Mouse (Mus musculus) ES-CJ7 (cell line): ENCODE measurements at regions not wholly inside any gene's neighbourhood (a gene's known extent, or its start where the extent isn't known, plus 50 kb on each side); places are given as distances from the start of the nearest gene placed in this dataset.

ENCODE experiments used
- DNase-seq: peaks from one replicate; pipeline ENCODE4 v3.0.0; 2011; ENCODE audit warnings: low read depth, low spot score

DNA sequence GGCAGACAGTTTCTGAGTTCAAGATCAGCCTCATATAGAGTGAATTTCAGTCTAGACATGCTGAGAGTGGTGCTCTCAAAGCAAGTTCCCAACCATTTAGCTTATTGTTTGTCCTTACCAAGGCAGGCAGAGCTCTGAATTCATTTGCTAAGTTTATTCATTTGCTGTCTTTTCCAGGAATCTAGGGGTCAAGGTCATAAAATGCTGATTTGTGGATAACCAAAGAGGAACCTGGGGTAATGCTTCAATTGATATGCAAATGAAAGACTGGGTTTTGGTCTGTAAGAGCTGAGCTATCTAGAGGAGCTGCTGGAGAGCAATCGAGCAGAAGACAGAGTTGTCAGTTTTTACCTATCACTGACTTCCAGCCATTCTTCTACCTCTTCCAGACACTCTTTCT is 832.8 kb downstream of the Ryr2 start:
- peak; percentile 75 for DNase-seq

DNA sequence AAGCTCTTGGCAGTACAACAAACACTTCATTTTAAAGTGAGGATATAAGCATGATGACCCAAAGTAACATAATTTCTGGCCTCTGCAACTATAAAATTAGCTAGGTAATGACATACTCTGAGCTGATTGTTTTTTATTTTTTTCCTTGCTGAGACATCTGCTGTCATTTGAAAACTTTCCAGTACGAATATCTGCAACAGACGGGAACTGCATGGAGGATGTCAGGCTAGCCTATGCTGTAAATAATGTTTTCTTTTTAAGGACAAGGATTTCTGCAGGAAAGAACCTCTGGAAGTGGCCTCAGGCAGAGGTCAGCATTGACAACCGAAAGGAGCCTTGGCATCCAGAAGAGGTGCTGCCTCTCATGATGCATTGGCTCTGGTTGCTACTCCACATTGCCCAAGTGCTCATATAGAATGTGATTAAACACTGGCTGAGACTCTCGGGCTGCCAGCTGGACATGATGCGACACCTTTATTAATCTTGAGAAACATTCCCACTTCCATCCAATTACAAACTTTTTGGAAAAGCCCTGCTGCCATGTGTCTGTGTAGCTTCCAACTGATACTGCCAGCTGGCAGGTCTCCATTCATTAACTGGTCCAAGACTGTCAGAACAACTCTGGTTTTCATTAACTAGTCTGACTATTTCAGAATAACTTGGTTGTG is 837.9 kb downstream of the Ryr2 start:
- DNase-seq, result no peak

DNA sequence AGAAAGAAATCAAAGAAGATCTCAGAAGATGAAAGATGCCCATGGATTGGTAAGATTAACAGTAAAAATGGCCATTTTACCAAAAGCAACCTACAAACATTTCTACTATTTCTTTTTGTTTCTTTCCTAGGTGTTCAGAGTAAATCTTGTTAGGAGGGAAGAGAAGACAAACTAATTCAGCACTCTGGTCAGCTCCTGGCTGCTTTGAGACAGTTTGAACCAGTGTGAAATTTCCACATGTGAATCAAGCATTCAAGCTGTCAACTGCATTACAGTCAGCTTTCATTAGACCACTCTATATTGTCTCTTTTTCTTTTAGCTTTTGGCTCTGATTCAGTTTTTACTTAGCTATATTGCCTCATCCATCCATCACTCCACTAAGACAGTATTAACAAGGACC is 859.2 kb downstream of the Ryr2 start:
- DNase-seq, result peak; percentile 44

DNA sequence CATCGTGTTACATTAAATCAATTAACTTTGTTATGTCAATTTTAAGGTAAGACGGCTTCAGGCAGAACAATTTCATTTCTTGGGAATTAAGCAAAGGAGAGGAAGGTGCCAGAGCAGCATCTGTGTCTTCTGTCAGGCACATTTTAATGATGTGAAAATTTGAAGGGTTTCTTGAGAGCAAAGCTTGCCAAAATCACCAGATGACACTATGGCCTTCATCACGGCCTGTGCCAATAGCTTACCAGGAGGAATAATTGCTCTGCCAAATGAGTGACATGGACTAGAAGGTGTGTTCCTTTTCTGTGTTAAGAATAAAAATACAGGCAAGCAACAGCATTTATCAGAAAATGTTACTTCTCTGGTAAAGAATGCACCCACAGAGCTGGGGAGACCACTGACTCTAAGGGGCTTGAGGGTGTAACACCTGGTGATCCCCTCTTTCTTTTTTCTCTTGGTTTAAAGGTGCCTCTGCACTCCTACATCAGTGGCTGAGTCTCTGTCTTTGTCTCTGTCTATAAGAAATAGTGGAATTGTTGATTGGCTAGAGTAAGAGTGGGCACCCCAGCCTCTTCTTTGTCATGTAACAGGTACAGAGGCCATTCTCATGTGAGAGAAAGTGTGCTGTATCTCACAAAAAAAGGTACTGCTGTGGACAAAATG is 856.2 kb upstream of the Chrm3 start:
- DNase-seq, result no peak

DNA sequence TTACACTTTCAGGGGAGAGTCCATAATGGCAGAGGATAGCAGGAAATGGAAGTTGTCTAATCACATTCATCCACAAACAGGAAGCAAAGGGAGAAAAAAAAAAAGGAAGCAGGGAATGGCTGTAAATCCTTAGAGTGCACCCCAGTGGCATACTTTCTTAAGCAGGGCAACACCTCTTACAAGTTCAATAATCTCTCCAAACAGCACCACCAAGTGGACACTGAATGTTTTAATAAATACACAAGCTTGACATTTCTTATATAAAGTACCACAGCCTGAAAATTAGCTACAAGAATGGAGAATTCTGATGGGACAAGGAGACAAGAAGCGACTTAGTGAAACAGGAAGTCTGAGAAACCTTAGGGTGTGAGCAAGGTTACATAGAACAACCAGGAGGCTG is 849.5 kb upstream of the Chrm3 start:
- DNase-seq, result peak; percentile 72

DNA sequence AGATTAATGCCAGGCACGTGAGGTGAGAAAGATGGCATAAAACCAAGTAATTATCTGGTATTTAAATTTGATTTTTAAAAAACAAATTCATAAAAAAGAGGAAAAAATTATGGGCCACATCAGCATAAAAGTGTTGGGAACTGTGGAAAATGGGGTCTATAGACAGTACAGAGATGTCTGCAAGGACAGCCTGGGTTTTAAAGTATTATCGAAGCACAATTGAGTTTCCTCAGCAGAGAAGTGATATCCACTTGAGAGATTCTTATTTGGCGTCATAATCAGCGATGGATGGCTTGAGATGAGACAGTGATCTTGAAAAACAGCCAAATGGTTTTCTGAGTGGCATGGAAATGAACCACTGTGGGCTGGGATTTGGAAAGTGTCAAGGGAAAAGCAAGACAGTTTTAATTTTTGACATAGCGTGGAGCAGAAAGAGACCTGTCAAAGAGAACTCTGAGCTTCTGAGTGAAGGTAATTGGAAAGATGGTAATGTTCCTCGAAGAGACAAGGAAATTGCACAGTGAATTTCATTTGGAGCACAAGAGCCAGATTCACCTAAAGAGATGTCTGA is 844.7 kb upstream of the Chrm3 start:
- DNase-seq, result no peak

DNA sequence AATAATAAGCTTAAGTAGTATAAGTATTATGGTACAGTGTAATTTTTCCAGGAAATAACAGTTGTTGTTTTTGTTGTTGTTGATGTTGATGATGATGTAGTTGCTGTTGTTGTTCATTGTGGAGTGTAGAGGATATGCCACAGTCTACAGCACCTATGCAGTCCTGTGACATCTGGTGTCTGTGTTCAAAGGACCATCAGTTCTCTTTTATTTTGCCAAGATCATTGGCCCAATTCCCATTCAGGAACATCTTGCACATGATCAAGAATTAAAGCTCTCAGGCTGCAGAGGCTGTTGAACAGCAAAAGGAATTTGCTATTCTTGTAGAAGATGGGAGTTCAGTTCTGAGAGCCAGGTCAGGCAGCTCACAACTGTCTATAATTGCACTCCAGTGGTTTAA is 841.3 kb upstream of the Chrm3 start:
- DNase-seq, result no peak

DNA sequence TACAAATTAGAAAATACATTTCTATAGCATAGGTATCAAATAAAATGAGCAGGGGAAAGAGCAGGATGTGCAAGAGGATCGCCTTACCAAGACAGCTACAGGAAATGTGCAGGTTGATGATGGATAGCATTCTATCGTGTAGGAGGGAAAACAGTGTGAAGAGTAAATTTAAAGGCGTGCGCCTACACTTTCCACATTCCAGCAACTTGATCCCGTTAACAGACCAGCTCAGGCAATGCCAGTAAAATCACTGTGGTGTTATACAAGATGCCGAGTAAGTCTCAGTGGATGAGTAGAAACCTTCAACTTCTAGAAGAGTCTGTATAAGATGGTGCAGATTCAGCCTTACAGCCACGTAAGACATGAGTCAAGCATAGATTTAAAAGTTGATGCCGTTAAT is 831.8 kb upstream of the Chrm3 start:
- no peak for DNase-seq

DNA sequence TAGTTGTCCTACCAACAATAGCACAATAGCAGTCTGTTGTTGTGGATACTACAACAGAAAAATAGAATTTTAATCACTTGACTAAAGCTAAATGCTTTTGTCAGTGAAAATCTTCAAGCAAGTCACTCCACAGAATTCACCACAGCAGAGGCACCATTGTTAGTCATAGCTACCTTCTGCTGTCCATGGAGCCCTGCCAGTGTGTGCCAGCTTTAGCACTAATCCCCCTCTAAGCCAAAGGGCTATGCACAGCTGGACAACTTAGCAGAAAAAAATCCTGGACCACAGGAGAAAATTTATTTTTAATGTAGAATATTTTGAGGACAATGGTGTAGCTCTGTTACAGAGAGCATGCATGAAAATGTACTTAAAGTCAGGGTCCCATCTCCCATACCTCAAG is 820.5 kb upstream of the Chrm3 start:
- no peak for DNase-seq

DNA sequence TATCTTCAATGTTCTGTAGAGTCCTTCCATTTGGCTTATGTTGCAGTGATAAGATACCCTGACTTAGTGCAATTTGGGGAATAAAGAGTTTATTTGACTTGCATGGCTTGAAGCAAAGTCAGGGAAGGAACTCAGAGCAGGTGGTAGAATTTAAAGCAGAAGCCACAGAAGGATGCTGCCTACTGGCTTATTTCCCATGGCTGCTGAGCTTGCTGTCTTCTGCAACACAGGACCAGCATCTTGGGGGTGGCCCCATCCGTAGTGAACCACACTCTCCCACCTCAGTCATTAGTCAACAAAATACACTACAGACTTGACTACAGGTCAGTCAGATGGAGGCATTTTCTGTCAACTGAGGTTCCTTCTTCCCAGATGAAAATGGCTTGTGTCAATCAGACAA is 819.7 kb upstream of the Chrm3 start:
- DNase-seq, result no peak

DNA sequence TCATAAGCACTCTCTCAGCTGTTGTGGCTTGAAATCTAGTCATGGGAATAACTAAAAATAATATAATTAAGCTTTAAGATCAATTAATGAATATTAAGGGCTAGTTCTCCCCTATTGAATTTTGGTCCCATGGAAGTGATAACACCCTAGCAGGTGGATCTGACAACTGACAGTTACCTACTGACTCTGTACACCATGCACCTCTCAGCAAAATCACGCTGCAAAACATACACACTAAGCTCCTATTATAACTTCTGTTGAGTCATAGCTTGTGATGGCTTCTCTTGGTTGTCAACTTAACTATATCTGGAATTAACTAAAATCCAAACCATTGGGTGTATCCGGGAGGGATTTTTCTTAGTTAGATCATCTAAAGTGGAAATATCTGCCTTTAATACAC is 817.9 kb upstream of the Chrm3 start:
- DNase-seq, result no peak

DNA sequence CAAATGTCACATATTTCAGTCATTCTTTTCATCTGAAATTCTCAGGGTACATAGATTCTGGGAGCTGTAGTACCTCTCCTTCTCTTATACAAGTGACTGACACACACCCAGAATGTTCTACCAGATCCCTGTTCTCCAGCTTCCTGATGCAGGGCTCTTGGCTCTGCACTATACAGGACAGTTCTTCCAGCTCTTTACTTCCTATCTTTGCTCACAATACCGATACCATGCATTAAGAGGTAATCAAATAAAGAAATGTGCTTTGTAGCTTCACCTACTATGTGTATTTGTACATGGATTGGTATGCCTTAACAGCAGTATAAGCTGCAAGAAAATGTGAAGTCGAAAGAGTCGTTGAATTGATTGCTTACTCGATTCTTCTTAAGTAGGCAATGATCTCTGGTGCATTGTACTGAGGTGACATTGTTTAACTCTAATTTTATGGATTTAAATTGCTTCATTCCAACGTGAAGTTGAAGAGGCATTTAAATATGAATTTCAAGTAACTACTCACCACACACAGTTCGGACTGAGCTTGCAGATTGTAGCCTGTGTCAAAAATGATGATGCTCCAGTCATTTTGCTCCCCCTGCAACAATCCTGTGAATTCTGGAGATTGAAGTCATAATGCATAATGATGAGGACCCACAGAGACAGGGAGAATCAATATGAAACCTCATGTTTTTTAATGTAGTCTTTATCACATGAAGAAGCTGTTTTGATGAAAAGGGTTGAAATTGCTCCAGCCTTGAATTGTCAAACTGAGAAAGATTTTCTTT is 817.2 kb upstream of the Chrm3 start:
- no peak for DNase-seq

DNA sequence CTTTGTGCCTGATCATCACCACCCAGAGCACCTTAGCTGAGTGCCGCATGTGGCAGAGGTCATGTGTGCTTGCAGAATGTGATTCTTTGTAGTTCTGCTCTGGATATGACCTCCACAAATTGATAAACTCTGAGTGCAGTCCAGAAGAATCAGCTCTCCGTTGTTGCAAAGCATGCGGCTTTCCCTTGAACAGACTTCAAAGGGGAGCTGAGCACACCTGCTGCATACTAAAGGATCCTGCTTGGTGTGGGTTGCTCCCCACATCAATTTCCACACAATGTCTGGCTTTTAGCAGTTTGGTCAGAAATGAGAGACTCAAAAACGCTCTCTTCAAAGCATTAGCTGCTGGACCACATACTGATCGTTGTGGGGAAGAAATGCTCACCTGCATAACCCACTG is 806.5 kb upstream of the Chrm3 start:
- DNase-seq, result no peak

DNA sequence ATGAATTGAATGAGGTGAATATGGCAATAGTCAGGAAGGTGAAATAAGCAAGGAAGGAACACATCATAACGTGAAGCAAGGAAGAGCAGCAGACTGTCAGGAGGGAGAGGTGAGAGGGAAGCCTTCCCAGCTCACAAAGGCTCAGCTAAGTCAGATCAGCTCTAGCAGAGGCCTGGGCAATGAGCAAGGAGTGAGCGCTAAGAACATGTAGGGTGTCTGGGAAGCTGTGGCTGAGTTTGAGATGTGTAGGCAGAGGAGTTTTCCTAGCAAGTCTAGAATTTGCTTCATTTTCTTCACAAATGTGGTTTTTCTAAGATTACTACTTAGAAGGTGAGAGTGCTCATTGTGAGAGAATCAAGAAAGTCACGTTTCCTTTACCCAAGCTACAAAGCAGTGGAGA is 803.5 kb upstream of the Chrm3 start:
- no peak for DNase-seq

DNA sequence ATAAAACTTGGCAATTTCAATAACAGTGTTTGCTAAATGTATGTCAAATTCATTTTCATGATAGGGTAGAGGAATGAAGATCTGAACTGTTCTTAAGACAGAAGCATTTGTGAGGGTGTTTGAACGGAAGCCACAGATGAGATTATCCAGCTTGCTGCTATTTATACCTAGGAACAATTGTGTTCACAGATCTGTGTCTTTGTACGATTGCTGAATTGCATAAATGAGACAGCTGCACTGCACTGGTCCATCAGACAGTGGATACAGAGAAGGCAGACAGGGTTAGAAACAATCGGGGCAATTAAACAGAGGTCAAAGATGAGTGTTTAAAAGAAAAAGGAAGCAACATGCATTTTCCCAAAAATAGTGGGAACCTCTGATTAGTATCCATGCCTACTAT is 786.6 kb upstream of the Chrm3 start:
- DNase-seq, result no peak

DNA sequence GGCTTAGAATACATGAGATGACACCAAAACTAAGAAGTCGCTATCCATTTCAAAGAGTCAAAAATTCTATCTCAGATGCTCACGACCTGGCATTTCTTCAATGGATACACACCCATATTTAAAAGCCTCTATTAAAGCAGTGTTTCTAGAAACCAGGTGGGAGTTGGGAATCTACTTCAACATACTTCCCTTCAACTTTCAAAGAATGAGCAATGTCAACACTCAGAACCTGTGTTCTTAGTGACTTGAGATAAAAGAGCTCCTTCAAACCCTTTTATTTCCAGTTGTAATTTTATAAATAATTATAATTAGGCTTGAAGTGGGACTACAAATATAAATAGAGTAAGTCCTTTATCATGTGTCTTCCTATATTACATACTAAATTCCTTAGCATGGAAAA is 747.0 kb upstream of the Chrm3 start:
- no peak for DNase-seq

DNA sequence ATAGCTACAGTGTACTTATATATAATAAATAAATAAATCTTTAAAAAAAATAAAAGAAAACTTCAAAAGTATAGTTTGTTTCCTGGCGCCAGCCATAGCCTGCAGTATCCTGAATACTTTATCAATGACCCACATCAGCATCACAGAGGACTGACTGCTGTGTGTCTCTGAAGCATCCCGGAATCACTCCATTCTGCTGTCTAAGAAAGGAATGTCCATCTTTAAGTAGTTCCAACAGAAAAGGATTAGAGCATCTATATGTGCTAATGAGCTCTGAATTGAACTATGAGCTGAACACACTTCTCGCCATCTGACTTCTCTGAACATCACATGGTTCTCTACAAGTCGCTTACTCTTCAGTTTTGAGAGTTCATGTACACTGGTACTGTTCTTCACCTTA is 745.8 kb upstream of the Chrm3 start:
- peak; percentile 17 for DNase-seq

DNA sequence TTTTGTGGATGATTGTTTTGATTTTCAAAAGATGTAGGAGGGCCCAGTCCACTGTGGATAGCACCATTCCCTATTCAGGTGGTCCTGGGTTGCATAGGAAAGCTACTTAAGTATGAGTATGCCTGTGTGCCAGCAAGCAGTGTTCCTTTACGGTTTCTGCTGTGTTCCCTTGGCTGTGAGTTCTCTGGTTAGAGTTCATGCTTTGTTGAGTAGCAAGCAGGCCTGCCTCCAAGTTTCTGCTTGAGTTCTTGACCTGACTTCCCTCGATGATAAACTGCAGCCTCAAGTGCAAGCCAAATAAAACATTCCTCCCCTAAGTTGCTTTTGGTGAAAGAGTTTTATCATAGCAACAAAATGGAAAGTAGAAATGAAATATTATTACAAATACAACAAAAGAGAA is 744.9 kb upstream of the Chrm3 start:
- DNase-seq, result no peak

DNA sequence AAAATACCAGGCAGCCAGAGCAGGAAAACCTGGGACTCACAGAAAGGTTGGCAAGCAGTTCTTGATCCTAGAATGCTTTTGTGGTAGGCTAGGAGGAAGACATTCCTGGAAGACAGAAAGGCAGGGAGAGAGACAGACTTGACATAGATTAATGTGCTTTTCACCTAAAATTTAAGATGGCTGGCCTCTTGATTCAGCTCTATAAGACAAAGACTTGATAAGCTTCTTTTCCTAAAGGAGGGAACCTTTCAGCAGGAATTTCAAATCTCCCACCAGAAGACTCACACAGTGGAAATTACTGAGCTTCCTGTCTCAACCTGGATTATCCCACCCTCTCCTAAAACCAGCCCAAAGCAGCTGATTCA is 738.9 kb upstream of the Chrm3 start:
- peak; percentile 24 for DNase-seq

DNA sequence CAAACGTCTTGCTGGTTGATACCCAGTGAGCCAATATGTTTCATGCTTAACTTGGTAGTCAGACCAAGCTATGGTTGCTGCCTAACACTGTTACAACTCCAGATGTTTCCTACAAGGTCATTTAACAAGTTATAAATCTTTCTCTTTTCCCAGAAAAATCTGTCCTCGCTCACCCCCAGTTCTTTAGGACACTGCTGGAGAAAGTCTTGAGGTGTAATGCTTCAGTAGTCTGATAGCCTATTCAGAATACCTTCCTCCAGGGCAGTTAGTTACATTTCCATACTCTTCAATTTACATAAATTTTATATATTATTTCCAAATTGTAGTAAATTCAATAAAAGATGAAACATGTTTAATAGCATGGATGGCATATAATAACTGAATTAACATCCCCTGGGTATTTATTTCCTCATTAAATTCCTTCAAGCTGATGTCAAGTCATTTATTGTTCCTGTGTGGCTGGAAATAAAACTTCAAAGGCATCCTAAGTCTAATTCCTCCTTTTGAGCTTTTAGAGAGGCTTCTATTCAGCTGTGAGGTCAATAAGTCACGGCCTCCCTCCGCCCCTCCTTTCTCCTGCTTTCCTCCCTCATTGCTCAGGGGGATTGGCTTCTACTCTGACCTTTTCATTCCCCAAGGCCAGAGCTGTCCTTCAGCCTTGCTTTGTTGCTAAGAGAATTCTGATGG is 738.4 kb upstream of the Chrm3 start:
- peak; percentile 92 for DNase-seq

DNA sequence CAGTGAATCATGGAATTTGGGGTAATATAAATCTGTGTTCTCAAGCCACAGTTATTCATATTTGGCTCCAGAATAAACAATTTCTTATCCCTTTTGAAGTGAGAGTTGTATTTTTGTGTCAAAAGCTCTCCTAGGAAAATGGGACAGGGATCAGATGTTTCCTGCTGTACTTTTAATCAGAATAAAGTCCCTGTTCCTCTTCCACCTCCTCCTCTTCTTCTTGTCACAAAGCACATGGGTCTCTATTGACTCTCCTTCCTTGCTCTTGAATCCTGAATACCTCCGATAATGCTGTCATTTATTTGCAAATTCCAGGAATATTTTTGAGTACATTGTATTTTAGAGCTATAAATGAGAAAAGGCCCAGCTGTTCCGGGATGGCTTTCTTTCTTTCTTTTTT is 732.3 kb upstream of the Chrm3 start:
- no peak for DNase-seq
